Mouse (Mus musculus) 3T3-L1 (cell line): ENCODE data around the gene Sar1b.

ENCODE experiments used
- DNase-seq: peaks from one replicate; pipeline ENCODE4 v3.0.0-alpha.2; 2015; ENCODE audit warnings: low read depth, low spot score

Sar1b gene

DNA sequence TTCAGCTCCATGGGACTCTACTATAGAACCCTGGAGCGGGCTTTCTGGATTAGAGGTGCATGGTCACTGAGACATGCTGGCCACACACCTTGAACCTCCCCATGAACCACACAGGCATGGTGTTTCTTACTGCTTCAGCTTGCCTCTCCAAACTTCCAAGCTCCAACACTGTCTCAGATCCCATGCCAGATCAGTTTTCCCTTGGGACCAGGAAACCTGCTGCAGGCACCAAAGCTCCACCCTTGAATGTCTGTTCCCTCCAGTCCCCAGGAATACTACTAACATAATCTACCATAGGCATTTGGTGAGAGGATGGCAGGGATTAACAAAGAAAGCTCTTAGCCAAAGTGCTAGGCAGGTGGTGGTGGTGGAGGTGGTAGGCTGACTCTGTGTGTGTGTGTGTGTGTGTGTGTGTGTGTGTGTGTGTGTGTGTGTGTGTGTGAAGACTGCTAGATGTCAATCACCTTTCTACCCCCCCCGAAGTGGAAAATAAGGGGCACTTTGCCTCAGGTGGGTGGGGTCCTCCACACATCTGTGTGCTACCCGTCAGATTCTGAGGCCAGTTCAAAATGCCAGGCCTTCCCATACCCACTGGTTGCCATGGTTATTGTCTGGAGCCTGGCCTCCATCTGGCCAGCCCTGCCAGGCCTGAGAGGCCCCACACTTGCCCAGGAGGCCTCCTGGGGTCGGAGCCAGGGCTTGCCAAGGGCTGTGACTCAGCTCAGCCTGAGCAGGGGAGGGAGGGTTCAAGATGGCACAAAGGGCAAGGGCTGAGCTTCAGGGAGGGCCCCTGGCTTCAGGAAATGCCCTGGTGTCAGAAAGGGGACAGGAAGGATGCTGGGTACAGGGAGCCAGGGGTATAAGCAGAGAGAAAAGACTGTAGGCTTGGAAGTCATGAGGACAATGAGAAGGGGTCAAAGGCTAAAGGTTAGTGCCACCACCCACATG lies 68.7 kb downstream of the Sar1b start:
- DNase-seq = peak; percentile 63

GRCm38 (mm10) chr11:51832992-51833391 lies 69.5 kb downstream of the Sar1b start:
- DNase-seq = no peak

DNA sequence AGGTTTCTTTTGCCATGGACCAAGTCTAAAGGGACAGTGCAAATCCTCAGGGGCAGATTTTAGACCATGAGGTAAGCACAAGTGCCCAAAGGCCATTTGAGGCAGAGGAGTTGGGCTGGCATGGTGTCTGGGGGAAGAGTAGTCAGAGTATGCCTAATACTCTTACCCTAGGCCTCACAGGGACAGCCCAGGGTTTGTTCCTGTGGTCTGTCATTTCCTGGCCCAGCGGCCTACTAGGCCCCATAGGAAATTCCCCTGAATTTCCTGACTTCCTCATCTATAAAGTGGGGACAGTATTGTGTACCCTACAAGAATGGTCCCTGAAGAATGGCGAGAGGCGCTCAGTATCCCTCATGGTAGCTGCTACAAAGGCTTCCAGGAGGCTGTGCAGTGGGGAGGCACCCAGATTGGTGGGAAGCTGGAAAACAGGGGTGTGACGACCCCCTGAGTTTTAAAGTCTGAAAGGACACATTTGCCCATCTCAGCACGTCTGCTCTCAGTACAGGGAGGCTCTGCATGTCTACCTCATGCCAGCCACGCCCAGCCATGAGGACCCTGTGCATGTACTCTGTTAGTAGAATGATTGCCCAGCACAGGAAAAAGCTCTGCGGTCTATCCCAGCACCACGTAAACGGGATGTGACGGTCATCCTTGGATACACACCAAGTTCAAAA lies 70.0 kb downstream of the Sar1b start:
- no peak for DNase-seq

- no peak for DNase-seq
These were observed 70.6 kb downstream of the Sar1b start for GRCm38 (mm10) chr11:51834067-51834411.

DNA sequence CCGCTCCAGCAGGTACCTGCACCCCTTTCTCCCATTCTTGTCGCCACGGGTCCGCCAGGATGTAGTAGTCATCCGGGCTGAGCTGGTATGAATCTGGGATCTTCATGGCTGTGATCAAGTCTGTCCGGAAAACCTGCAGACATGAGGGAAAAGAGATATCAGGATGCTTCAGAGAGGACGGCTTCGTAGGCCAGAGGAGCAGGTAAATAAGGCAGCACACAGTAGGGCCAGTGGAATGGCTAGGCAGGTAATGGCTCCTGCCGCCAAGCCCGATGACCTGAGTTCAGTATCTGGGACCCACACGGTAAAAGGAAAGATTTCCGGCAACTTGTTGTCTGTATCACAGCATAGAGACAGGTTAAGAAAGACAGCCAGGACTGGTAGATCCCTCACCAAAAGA lies 72.1 kb downstream of the Sar1b start:
- no peak for DNase-seq

DNA sequence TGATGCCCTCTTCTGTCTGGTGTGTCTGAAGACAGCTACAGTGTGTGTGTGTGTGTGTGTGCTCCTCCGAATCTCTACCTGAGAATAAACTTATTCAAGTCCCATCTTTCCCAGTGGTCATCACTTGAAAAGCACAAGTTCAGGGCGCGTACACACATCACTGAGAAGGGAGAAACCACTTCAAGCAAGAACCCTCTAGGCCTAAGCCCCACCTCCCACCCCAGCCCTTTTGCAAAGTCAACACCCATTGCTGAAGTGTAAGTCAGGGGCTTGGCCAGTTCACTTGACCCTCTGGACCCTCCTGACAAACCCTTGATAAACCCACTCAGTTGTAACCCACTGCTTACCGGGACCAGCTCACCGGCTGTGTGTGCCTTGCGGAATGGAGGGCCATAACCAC lies 73.0 kb downstream of the Sar1b start:
- no peak for DNase-seq

GRCm38 (mm10) chr11:51837164-51838153 lies 74.0 kb downstream of the Sar1b start:
- DNase-seq = peak; percentile 47

DNA sequence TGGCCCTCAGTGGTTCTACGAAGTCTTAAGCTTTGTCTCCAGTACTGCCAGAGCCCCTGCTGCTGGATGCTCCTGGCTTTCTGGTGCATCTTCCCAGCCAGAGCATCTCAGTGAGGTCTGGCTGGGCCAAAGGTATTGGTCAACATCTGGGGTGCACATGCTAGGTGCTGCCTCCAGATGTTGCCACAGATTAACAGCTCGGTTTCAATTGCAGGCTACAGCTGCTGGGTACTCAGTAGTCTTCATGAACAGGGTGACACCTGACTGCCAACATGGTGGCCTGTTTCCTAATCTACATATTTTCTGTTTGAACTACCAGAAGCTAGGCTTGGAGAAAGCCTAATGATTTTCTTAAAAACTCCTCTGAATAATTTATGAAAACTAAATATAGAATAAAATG lies 75.6 kb downstream of the Sar1b start:
- no peak for DNase-seq

DNA sequence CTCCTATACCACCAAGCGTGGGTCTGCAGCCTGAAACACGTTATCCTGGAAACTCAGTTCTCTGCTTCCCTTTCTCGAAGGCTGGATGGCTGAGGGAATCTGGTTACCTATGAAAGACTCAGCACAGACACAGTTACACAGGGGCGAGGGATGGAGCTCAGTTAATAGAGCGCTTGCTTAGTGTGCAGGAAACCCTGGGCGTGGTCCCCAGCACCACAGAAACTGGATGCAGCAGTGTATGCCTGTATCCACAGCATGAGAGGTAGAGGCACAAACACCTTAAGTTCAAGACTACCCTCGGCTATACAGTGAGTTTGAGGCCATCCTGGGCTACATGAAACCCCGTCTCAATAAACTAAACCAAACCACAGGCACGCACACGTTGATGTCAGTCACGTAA lies 76.5 kb downstream of the Sar1b start:
- no peak for DNase-seq

GRCm38 (mm10) chr11:51840657-51841056 lies 77.2 kb downstream of the Sar1b start:
- DNase-seq = no peak

- no peak for DNase-seq
These were observed 77.7 kb downstream of the Sar1b start for GRCm38 (mm10) chr11:51841149-51841548.
